Mouse (Mus musculus): ENCODE measurements around the gene 2310057N15Rik. TPM values are rescaled to one million over a fixed set of nuclear protein-coding genes. Genes with fewer than 3 reads are reported as not detected.
"Not testable (repeated sequence)": the region's sequence is repeated elsewhere in the genome, so short reads cannot be mapped to it uniquely, and the experiment has no call there.

2310057N15Rik gene
- polyA plus RNA-seq (2011; ENCODE audit: insufficient read depth, insufficient read length, low read depth, missing spikeins), result not detected in 2 replicates

DNA sequence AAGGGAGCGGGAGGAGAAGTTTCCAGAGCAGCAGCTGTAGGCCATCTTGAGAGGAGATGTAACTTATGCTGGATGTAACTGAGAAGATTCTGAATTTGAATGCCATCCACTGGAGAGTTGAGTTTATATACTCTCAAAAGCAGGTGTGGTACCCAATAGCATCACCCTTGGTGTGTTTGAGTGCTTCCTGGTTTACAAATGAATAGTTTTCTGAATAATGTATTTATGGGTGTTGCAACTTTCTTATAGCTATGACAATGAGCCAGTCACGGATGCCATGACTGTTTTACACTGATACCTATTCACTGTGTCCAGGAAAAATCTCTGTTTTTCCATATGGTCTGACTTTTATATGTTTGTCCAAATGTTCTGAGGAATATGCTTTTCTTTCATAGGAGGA, at the start of gene 2310057N15Rik:
TSS of gene 2310057N15Rik (minus strand) at position 101 of the 400 bp plus-strand sequence.
- Histone ChIP-seq H3K9ac (ENCODE audit: low read depth, poor library complexity, severe bottlenecking) (no peak within 1 kb of the TSS), H3K27ac (ENCODE audit: insufficient read depth, low read length) (no peak within 1 kb of the TSS), H3K36me3 (ENCODE audit: control insufficient read depth, insufficient read depth, low read length, poor library complexity, severe bottlenecking) (no peaks in the 10 kb centered on the region), H3K4me1 (ENCODE audit: control insufficient read depth, insufficient read depth, low read length) (no peaks in the 10 kb centered on the region), H3K9me3 (replicated peaks; ENCODE audit: control insufficient read depth, insufficient read depth, low read length, poor library complexity, severe bottlenecking) (no peaks in the 10 kb centered on the region), H3K4me3 (ENCODE audit: low read depth, low read length) (no peak within 1 kb of the TSS), H3K27me3 (ENCODE audit: control insufficient read depth, insufficient read depth, low read length, poor library complexity, severe bottlenecking) (no peaks in the 10 kb centered on the region)
- TF ChIP-seq EP300 (IDR thresholded peaks at IDR 0.05; ENCODE audit: insufficient read depth, low read depth, low read length) (no peak), CTCF (IDR thresholded peaks at IDR 0.05; ENCODE audit: low read depth, low read length) (no peak), POLR2A (IDR thresholded peaks at IDR 0.05; ENCODE audit: insufficient read depth, low read length) (no peak)

DNA sequence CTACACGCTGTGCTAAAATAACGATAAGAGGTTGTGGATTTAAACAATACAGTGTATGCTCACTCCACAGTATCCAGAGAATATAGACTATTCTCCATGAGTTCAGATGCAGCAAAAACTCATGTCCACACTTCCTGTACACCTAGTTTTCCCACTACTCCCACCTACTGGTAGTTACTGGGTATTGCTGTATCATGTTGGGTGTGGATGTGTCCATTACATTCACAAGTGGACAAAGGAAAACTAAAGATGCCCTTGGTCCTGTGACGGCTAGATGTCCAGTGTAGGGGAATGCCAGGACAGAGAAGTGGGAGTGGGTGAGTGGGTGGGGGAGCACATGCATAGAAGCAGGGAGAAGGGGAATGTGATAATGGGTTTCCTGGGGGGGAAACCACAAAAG, 49.7 kb upstream of the 2310057N15Rik start:
- H3K36me3 ChIP-seq (ENCODE audit: control insufficient read depth, insufficient read depth, low read length, poor library complexity, severe bottlenecking), result no peaks in the 10 kb centered on the region
- H3K27ac ChIP-seq (ENCODE audit: insufficient read depth, low read length), result no peak overlapping the region
- no peak for TF ChIP-seq POLR2A (IDR thresholded peaks at IDR 0.05; ENCODE audit: insufficient read depth, low read length)
- TF ChIP-seq CTCF (IDR thresholded peaks at IDR 0.05; ENCODE audit: low read depth, low read length), result no peak
- TF ChIP-seq EP300 (IDR thresholded peaks at IDR 0.05; ENCODE audit: insufficient read depth, low read depth, low read length), result no peak
- H3K9me3 ChIP-seq (replicated peaks; ENCODE audit: control insufficient read depth, insufficient read depth, low read length, poor library complexity, severe bottlenecking), result no peaks in the 10 kb centered on the region
- no peaks in the 10 kb centered on the region for H3K27me3 ChIP-seq (ENCODE audit: control insufficient read depth, insufficient read depth, low read length, poor library complexity, severe bottlenecking)
- H3K4me1 ChIP-seq (ENCODE audit: control insufficient read depth, insufficient read depth, low read length), result peaks cover 1% of the 10 kb centered on the region
- no peak overlapping the region for H3K4me3 ChIP-seq (ENCODE audit: low read depth, low read length)
- H3K9ac ChIP-seq (ENCODE audit: low read depth, poor library complexity, severe bottlenecking), result no peak overlapping the region

DNA sequence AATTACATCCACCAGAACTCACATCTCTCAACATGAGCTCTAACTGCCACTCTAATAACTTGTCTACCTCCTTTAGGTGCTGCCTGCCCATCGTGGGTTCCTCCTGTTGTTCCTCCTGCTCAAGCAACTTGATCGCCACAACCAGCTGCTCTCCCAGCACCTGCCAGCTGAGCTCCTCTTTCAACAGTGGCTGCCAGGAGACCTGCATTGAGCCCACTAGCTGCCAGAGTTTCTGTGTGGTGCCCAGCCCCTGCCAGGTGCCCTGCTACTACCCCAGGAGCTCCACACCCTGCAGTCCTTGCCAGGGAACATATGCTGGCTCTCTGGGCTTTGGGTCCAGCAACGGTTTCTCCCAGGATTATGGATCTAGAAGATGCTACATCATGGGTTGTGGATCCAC, 46.1 kb upstream of the 2310057N15Rik start, which contains the start of gene Krtap15:
TSS of gene Krtap15 (plus strand) at position 150 of the 400 bp plus-strand sequence.
- Histone ChIP-seq H3K27ac (ENCODE audit: insufficient read depth, low read length) (no peak within 1 kb of the TSS), H3K4me1 (ENCODE audit: control insufficient read depth, insufficient read depth, low read length) (peaks cover 1% of the 10 kb centered on the region), H3K36me3 (ENCODE audit: control insufficient read depth, insufficient read depth, low read length, poor library complexity, severe bottlenecking) (no peaks in the 10 kb centered on the region), H3K9ac (ENCODE audit: low read depth, poor library complexity, severe bottlenecking) (no peak within 1 kb of the TSS), H3K9me3 (replicated peaks; ENCODE audit: control insufficient read depth, insufficient read depth, low read length, poor library complexity, severe bottlenecking) (no peaks in the 10 kb centered on the region), H3K4me3 (ENCODE audit: low read depth, low read length) (no peak within 1 kb of the TSS), H3K27me3 (ENCODE audit: control insufficient read depth, insufficient read depth, low read length, poor library complexity, severe bottlenecking) (no peaks in the 10 kb centered on the region)
- no peak for TF ChIP-seq EP300 (IDR thresholded peaks at IDR 0.05; ENCODE audit: insufficient read depth, low read depth, low read length)
- no peak for TF ChIP-seq POLR2A (IDR thresholded peaks at IDR 0.05; ENCODE audit: insufficient read depth, low read length)
- no peak for TF ChIP-seq CTCF (IDR thresholded peaks at IDR 0.05; ENCODE audit: low read depth, low read length)

DNA sequence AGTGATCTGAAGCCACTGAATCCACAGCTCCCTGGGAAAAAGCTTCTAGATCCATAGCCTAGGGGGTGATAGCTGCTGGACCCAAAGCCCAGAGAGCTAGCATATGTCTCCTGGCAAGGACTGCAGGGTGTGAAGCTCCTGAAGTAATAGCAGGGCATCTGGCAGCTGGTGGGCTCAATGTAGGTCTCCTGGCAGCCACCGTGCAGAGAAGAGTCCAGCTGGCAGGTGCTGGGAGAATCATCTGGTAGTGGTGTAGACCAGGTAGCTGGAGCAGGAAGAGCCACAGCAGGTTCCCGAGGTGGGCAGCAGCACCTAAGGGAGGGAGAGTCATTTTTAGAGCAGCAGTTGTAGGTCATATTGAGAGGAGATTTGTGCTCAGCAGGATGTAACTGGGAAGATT, 37.8 kb upstream of the 2310057N15Rik start, which contains the start of gene Gm20741:
TSS of gene Gm20741 (minus strand) at position 394 of the 400 bp plus-strand sequence.
- no peak within 1 kb of the TSS for H3K27ac ChIP-seq (ENCODE audit: insufficient read depth, low read length)
- H3K4me1 ChIP-seq (ENCODE audit: control insufficient read depth, insufficient read depth, low read length), result no peaks in the 10 kb centered on the region
- peaks cover 2% of the 10 kb centered on the region; the same call in 1 of the 2 replicates for H3K9me3 ChIP-seq (replicated peaks; ENCODE audit: control insufficient read depth, insufficient read depth, low read length, poor library complexity, severe bottlenecking)
- H3K4me3 ChIP-seq (ENCODE audit: low read depth, low read length), result no peak within 1 kb of the TSS
- H3K36me3 ChIP-seq (ENCODE audit: control insufficient read depth, insufficient read depth, low read length, poor library complexity, severe bottlenecking), result no peaks in the 10 kb centered on the region
- no peak for TF ChIP-seq POLR2A (IDR thresholded peaks at IDR 0.05; ENCODE audit: insufficient read depth, low read length)
- TF ChIP-seq EP300 (IDR thresholded peaks at IDR 0.05; ENCODE audit: insufficient read depth, low read depth, low read length), result no peak
- TF ChIP-seq CTCF (IDR thresholded peaks at IDR 0.05; ENCODE audit: low read depth, low read length), result no peak
- H3K9ac ChIP-seq (ENCODE audit: low read depth, poor library complexity, severe bottlenecking), result no peak within 1 kb of the TSS
- no peaks in the 10 kb centered on the region for H3K27me3 ChIP-seq (ENCODE audit: control insufficient read depth, insufficient read depth, low read length, poor library complexity, severe bottlenecking)

DNA sequence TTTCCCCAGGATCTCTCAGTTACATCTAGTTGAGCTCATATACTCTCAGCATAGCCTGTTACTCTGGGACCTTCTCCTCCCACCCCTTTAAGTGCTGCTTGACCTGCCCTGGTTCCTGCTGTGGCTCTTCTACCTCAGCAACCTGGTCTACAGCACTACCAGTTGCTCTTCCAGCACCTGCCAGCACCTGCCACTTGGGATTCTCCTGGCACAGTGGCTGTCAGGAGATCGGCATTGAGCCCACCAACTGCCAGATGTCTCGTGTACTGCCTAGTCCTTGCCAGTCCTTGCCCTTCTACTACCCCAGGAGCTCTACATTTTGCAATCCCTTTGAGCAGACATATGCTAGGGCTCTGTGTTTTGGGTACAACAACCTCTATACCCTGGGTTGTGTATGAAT, 12.8 kb upstream of the 2310057N15Rik start:
- TF ChIP-seq CTCF (IDR thresholded peaks at IDR 0.05; ENCODE audit: low read depth, low read length), result no peak
- no peak for TF ChIP-seq EP300 (IDR thresholded peaks at IDR 0.05; ENCODE audit: insufficient read depth, low read depth, low read length)
- TF ChIP-seq POLR2A (IDR thresholded peaks at IDR 0.05; ENCODE audit: insufficient read depth, low read length), result no peak
- Histone ChIP-seq H3K9ac (ENCODE audit: low read depth, poor library complexity, severe bottlenecking) (no peak overlapping the region), H3K9me3 (replicated peaks; ENCODE audit: control insufficient read depth, insufficient read depth, low read length, poor library complexity, severe bottlenecking) (no peaks in the 10 kb centered on the region; the same call in 1 of the 2 replicates), H3K36me3 (ENCODE audit: control insufficient read depth, insufficient read depth, low read length, poor library complexity, severe bottlenecking) (no peaks in the 10 kb centered on the region), H3K4me3 (ENCODE audit: low read depth, low read length) (no peak overlapping the region), H3K27me3 (ENCODE audit: control insufficient read depth, insufficient read depth, low read length, poor library complexity, severe bottlenecking) (no peaks in the 10 kb centered on the region), H3K27ac (ENCODE audit: insufficient read depth, low read length) (no peak overlapping the region), H3K4me1 (ENCODE audit: control insufficient read depth, insufficient read depth, low read length) (no peaks in the 10 kb centered on the region)

DNA sequence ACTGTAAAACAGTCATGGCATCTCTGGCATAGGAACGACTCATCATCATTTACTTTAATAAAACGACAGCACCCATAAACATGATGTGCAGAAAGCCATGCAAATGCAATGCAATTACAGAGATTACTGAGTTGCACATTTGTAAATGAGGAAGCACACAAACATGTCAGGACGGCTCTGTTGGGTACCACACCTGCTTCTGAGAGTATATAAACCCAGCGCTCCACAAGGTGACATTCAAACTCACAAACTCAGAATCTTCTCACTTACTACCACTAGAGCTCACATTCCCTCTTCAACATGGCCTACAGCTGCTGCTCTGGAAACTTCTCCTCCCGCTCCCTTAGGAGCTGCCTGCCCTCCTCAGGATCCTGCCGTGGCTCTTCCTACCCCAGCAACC, 3.6 kb upstream of the 2310057N15Rik start, which contains the start of gene Gm5965:
TSS of gene Gm5965 (plus strand) at position 301 of the 400 bp plus-strand sequence.
- Histone ChIP-seq H3K4me1 (ENCODE audit: control insufficient read depth, insufficient read depth, low read length) (no peaks in the 10 kb centered on the region), H3K27me3 (ENCODE audit: control insufficient read depth, insufficient read depth, low read length, poor library complexity, severe bottlenecking) (no peaks in the 10 kb centered on the region; the same call in 1 of the 2 replicates), H3K27ac (ENCODE audit: insufficient read depth, low read length) (no peak within 1 kb of the TSS), H3K4me3 (ENCODE audit: low read depth, low read length) (no peak within 1 kb of the TSS), H3K9ac (ENCODE audit: low read depth, poor library complexity, severe bottlenecking) (no peak within 1 kb of the TSS), H3K9me3 (replicated peaks; ENCODE audit: control insufficient read depth, insufficient read depth, low read length, poor library complexity, severe bottlenecking) (no peaks in the 10 kb centered on the region), H3K36me3 (ENCODE audit: control insufficient read depth, insufficient read depth, low read length, poor library complexity, severe bottlenecking) (no peaks in the 10 kb centered on the region)
- no peak for TF ChIP-seq EP300 (IDR thresholded peaks at IDR 0.05; ENCODE audit: insufficient read depth, low read depth, low read length)
- TF ChIP-seq POLR2A (IDR thresholded peaks at IDR 0.05; ENCODE audit: insufficient read depth, low read length), result no peak
- TF ChIP-seq CTCF (IDR thresholded peaks at IDR 0.05; ENCODE audit: low read depth, low read length), result no peak

DNA sequence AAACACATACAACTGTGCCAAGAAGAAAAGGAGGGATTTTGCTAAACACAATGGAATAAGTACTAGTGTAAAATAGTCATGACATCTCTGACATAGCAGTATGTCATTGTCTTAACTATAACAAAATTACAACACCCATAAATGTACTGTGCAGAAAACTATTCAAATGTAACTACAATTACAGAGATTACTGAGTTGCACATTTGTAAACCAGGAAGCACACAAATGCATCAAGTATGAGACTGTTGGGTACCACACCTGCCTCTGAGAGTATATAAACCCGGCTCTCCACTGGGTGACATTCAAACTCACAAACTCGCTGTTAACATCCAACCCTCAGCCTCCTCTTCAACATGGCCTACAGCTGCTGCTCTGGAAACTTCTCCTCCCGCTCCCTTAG, 15.5 kb downstream of the 2310057N15Rik start, which contains the start of gene 2310034C09Rik:
TSS of gene 2310034C09Rik (plus strand) at position 301 of the 400 bp plus-strand sequence.
- H3K4me3 ChIP-seq (ENCODE audit: low read depth, low read length); H3K36me3 ChIP-seq (ENCODE audit: control insufficient read depth, insufficient read depth, low read length, poor library complexity, severe bottlenecking); H3K9me3 ChIP-seq (replicated peaks; ENCODE audit: control insufficient read depth, insufficient read depth, low read length, poor library complexity, severe bottlenecking); H3K27me3 ChIP-seq (ENCODE audit: control insufficient read depth, insufficient read depth, low read length, poor library complexity, severe bottlenecking); H3K27ac ChIP-seq (ENCODE audit: insufficient read depth, low read length); H3K9ac ChIP-seq (ENCODE audit: low read depth, poor library complexity, severe bottlenecking); H3K4me1 ChIP-seq (ENCODE audit: control insufficient read depth, insufficient read depth, low read length): not testable (repeated sequence)

DNA sequence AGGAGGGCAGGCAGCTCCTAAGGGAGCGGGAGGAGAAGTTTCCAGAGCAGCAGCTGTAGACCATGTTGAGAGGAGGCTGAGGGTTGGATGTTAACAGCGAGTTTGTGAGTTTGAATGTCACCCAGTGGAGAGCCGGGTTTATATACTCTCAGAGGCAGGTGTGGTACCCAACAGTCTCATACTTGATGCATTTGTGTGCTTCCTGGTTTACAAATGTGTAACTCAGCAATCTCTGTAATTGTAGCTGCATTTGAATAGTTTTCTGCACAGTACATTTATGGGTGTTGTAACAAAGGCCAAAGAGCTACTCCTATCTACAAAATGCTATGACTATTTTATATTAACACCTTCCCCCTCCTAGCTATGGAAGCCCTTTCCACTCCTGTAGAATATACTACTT, 22.5 kb downstream of the 2310057N15Rik start, which contains the start of gene Krtap13:
TSS of gene Krtap13 (minus strand) at position 101 of the 400 bp plus-strand sequence.
- H3K27me3 ChIP-seq (ENCODE audit: control insufficient read depth, insufficient read depth, low read length, poor library complexity, severe bottlenecking); H3K27ac ChIP-seq (ENCODE audit: insufficient read depth, low read length); H3K4me1 ChIP-seq (ENCODE audit: control insufficient read depth, insufficient read depth, low read length); H3K4me3 ChIP-seq (ENCODE audit: low read depth, low read length); H3K36me3 ChIP-seq (ENCODE audit: control insufficient read depth, insufficient read depth, low read length, poor library complexity, severe bottlenecking); H3K9ac ChIP-seq (ENCODE audit: low read depth, poor library complexity, severe bottlenecking); H3K9me3 ChIP-seq (replicated peaks; ENCODE audit: control insufficient read depth, insufficient read depth, low read length, poor library complexity, severe bottlenecking): not testable (repeated sequence)
